Mouse (Mus musculus) forebrain, embryonic 14.5 days (tissue): ENCODE measurements around the gene Casq2. TPM values are rescaled to one million over a fixed set of nuclear protein-coding genes. Genes with fewer than 3 reads are reported as not detected.

Experiments used
- ATAC-seq: fragments of 200-750 bp; cut with Nextera tagmentation; 2 replicates; pipeline ENCODE4 v1.8.0; 2017; ENCODE audit warnings: mild to moderate bottlenecking, moderate library complexity
- DNase-seq: peaks from one replicate; pipeline ENCODE4 v3.0.0-alpha.2; 2015; ENCODE audit warnings: low spot score
- H3K27ac ChIP-seq: fragments of 300-500 bp; sonication (generic); 2 replicates; pipeline ENCODE4 v1.5.1; 2014; ENCODE audit warnings: low read depth, mild to moderate bottlenecking, control low read depth, low read length, moderate library complexity
- H3K27me3 ChIP-seq: fragments of 300-500 bp; sonication (generic); replicated peaks from 2 replicates; pipeline ENCODE4 v1.6.1; 2014; ENCODE audit warnings: low read length, control low read depth, mixed read lengths; ENCODE audit not compliant: control insufficient read depth, insufficient read depth
- H3K36me3 ChIP-seq: fragments of 300-500 bp; sonication (generic); 2 replicates; pipeline ENCODE4 v1.6.1; 2014; ENCODE audit warnings: low read length, control low read depth; ENCODE audit not compliant: control insufficient read depth, insufficient read depth
- H3K4me1 ChIP-seq: fragments of 300-500 bp; sonication (generic); 2 replicates; pipeline ENCODE4 v1.6.1; 2014; ENCODE audit warnings: antibody characterized with exemption, low read length, control low read depth; ENCODE audit not compliant: control insufficient read depth, insufficient read depth
- H3K4me2 ChIP-seq: fragments of 300-500 bp; sonication (generic); 2 replicates; pipeline ENCODE4 v1.6.1; 2014; ENCODE audit warnings: mild to moderate bottlenecking, control low read depth, low read length
- H3K4me3 ChIP-seq: fragments of 300-500 bp; sonication (generic); 2 replicates; pipeline ENCODE4 v1.5.1; 2014; ENCODE audit warnings: low read depth, low read length, control low read depth
- H3K9ac ChIP-seq: fragments of 300-500 bp; sonication (generic); 2 replicates; pipeline ENCODE4 v1.6.1; 2014; ENCODE audit warnings: mild to moderate bottlenecking, low read length, control low read depth, moderate library complexity
- H3K9me3 ChIP-seq: fragments of 300-500 bp; sonication (generic); replicated peaks from 2 replicates; pipeline ENCODE4 v1.6.1; 2016; ENCODE audit warnings: low read length, control low read depth, mixed read lengths; ENCODE audit not compliant: control insufficient read depth
- WGBS: fragments of 180-500 bp; shearing (Covaris S2); extraction: QIAGEN DNeasy Blood & Tissue Kit; methylation state at CpG from one replicate; pipeline ENCODE4 v1.1.7; 2014; 5-methylcytosine and 5-hydroxymethylcytosine counted together
- polyA plus RNA-seq: library from polyadenylated mRNA; unstranded; fragments of >200 nt; fragmentation: Nextera tagmentation; extraction: Ambion mirVana; gene quantifications from 2 replicates; pipeline ENCODE4 v1.2.1, GENCODE M21; 2014

Casq2 gene
- polyA plus RNA-seq, 1 experiment from 2014 or later: 0.48 TPM

DNA sequence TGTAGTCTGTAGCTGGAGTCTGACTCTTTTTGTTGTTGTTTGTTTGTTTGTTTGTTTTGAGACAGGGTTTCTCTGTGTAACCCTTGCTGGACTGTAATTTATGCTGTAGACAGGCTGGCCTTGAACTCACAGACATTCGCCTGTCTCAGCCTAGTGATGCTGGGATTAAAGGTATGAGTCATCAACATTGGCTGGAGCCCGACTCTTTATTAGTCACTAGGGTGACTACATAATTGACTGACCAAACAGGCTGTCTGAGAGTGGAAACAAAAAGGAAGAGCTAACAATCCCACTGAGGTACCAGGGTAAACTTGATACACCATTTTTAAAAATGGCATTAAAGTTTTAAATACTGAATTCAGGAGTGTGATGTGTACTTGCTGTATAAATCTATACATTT lies 96.4 kb downstream of the Casq2 start:
- no peaks in the 10 kb centered on the region for H3K9me3 ChIP-seq

DNA sequence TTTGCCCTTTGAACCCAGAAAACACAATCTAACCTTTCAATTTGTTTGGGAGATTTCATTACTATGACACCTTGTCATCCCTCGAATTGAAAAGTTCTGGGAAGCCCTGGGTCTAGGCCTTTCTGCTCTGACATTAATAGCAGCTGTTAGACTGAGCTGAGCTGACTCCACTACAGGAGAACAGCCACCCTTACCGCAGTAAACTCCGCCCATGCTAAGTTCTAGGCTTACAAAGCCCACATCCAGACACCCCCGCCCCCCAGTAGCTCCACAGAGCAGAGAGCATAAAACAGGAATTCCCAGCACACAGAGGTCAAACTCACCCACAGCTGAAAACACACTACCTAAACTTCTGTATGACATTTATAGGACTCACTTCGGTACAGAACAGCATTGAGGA lies 98.5 kb downstream of the Casq2 start:
- Histone ChIP-seq H3K36me3 (no peaks in the 10 kb centered on the region), H3K4me1 (peaks cover 6% of the 10 kb centered on the region; the same call in 1 of the 2 replicates), H3K9me3 (no peaks in the 10 kb centered on the region), H3K9ac (no peak overlapping the region), H3K4me3 (no peak overlapping the region), H3K27ac (no peak overlapping the region), H3K4me2 (no peak overlapping the region), H3K27me3 (no peaks in the 10 kb centered on the region)
- 84% methylated on average over 5 of the region's 5 CpGs for WGBS
- DNase-seq (no peak), ATAC-seq (no peak)

More for the DNA sequence above, 96.4 kb downstream of the Casq2 start:
- WGBS: 82% methylated on average over 2 of the region's 2 CpGs
- H3K9ac ChIP-seq: no peak overlapping the region
- no peaks in the 10 kb centered on the region for H3K4me1 ChIP-seq
- ATAC-seq: no peak
- H3K27me3 ChIP-seq: no peaks in the 10 kb centered on the region
- no peak overlapping the region for H3K4me3 ChIP-seq
- no peak for DNase-seq
- no peaks in the 10 kb centered on the region for H3K36me3 ChIP-seq
- H3K4me2 ChIP-seq: no peak overlapping the region
- H3K27ac ChIP-seq: no peak overlapping the region

GRCm38 (mm10) chr3:102187401-102187800 lies 101.2 kb downstream of the Casq2 start:
- H3K9ac ChIP-seq: no peak overlapping the region
- WGBS: 88% methylated on average over 4 of the region's 4 CpGs
- ATAC-seq (no peak), DNase-seq (no peak)
- peaks cover 7% of the 10 kb centered on the region; the same call in 1 of the 2 replicates for H3K27me3 ChIP-seq
- H3K4me2 ChIP-seq: no peak overlapping the region
- peaks cover 6% of the 10 kb centered on the region; the same call in 1 of the 2 replicates for H3K4me1 ChIP-seq
- H3K27ac ChIP-seq: no peak overlapping the region
- no peaks in the 10 kb centered on the region for H3K9me3 ChIP-seq
- H3K4me3 ChIP-seq: no peak overlapping the region
- H3K36me3 ChIP-seq: no peaks in the 10 kb centered on the region

DNA sequence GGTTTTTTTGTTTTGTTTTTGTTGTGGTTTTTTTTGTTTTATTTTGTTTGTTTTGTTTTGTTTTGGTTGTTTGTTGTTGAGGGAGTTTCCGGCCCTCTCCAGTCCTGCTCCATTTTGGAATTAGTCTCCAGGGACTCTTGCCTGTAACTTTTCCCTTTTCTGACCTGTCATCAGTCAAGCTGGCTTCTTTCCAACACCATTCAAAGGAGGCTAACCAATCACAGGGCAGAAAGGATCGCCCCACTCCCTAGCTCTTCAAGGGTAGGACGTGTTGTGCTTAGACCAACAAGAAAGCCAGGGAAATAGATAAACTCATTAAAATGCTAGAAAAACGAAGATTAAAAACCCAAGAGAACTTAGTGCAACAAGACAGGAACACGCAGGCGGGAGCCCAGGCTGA lies 102.8 kb downstream of the Casq2 start:
- H3K4me1 ChIP-seq: peaks cover 9% of the 10 kb centered on the region
- ATAC-seq (peak; percentile 40; the same call in 1 of the 2 replicates), DNase-seq (peak; percentile 50)
- H3K4me3 ChIP-seq: no peak overlapping the region
- H3K9ac ChIP-seq: no peak overlapping the region
- H3K27me3 ChIP-seq: peaks cover 11% of the 10 kb centered on the region; the same call in 1 of the 2 replicates
- H3K4me2 ChIP-seq: 0 out of 2 replicates have a peak overlapping the region, but pooled peaks have one; percentile 9
- WGBS: 7% methylated on average over 6 of the region's 6 CpGs
- no peak overlapping the region for H3K27ac ChIP-seq
- no peaks in the 10 kb centered on the region for H3K36me3 ChIP-seq
- no peaks in the 10 kb centered on the region for H3K9me3 ChIP-seq

DNA sequence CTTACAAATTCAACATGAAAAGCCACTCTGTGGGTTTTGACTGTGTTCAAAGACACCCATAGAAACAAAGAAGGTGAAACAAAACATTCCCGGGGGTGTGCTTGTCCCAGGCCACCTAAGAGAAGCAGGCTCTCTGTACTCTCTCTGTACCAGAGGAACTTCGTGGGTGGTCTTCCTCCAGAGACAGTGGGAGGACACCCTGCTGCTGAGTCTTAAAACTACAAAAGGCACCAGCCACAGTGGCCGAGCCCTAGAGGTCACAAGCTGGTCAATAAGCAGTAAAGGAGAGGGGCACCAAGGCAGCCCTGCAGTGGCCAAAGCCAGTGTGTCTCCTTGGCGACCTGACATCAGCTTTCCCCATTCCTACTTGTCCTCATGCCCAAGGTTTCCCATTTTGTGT lies 103.8 kb downstream of the Casq2 start:
- H3K9ac ChIP-seq: no peak overlapping the region
- WGBS: 3% methylated on average over 4 of the region's 4 CpGs
- peaks cover 11% of the 10 kb centered on the region; the same call in 1 of the 2 replicates for H3K27me3 ChIP-seq
- ATAC-seq: no peak
- no peak overlapping the region for H3K4me3 ChIP-seq
- H3K4me1 ChIP-seq: peaks cover 14% of the 10 kb centered on the region
- H3K36me3 ChIP-seq: no peaks in the 10 kb centered on the region
- H3K9me3 ChIP-seq: no peaks in the 10 kb centered on the region
- H3K27ac ChIP-seq: no peak overlapping the region
- H3K4me2 ChIP-seq: no peak overlapping the region
- DNase-seq: no peak

GRCm38 (mm10) chr3:102190642-102191041 lies 104.4 kb downstream of the Casq2 start:
- no peaks in the 10 kb centered on the region for H3K9me3 ChIP-seq
- no peak overlapping the region for H3K4me2 ChIP-seq
- H3K27ac ChIP-seq: no peak overlapping the region
- peaks cover 14% of the 10 kb centered on the region for H3K4me1 ChIP-seq
- H3K9ac ChIP-seq: no peak overlapping the region
- ATAC-seq: no peak
- no peak for DNase-seq
- H3K36me3 ChIP-seq: no peaks in the 10 kb centered on the region
- no peak overlapping the region for H3K4me3 ChIP-seq
- peaks cover 11% of the 10 kb centered on the region; the same call in 1 of the 2 replicates for H3K27me3 ChIP-seq

DNA sequence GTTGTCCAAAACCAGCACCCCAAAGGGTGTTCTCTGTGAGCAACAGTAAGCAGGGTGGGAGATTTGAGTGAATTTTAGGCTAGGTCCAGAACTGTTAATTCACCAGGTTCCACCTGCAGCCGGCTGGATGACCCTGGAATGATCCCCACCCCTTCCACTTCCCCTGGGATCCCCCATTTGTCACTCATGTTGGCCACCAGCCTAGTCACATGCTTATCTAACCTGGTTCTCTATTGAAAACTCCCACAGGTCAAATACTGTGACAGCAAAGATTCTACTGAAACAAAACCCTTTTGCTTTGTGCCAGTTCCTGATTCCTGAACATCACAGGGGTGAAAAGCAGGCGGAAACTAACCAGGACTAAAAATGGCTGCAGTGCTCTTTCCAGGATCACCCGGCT lies 105.4 kb downstream of the Casq2 start:
- Histone ChIP-seq H3K27me3 (peaks cover 13% of the 10 kb centered on the region), H3K4me1 (peaks cover 14% of the 10 kb centered on the region)
- ATAC-seq: no peak

DNA sequence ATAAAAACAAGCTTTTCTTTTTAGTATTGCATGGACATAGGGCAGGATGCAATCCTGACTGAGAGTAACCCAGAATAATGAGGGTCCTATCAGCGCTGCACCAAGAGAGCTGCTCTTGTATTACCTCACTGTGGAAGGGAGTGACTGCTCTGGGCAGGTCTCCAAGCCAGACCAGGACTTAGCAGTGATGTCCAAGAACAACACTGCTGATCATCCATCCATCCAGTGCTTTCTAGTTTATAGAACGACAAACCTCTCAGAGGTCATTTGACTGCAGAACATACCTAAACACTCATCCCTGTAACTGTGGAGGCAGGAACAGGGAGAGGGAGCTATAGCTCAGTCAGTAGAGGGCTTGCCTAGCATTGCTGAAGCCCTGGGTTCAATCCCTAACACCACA lies 106.4 kb downstream of the Casq2 start:
- Histone ChIP-seq H3K9ac (no peak overlapping the region), H3K9me3 (no peaks in the 10 kb centered on the region), H3K4me2 (no peak overlapping the region), H3K4me3 (no peak overlapping the region), H3K27me3 (peaks cover 17% of the 10 kb centered on the region), H3K4me1 (peaks cover 14% of the 10 kb centered on the region), H3K27ac (no peak overlapping the region), H3K36me3 (no peaks in the 10 kb centered on the region)
- no peak for ATAC-seq
- DNase-seq: no peak
- 80% methylated on average over 2 of the region's 2 CpGs for WGBS

More for the DNA sequence above, 105.4 kb downstream of the Casq2 start:
- Histone ChIP-seq H3K4me3 (no peak overlapping the region), H3K9me3 (no peaks in the 10 kb centered on the region), H3K27ac (no peak overlapping the region), H3K36me3 (no peaks in the 10 kb centered on the region), H3K9ac (no peak overlapping the region), H3K4me2 (no peak overlapping the region)
- DNase-seq: no peak
- WGBS: 91% methylated on average over 3 of the region's 3 CpGs

- H3K4me1 ChIP-seq: peaks cover 14% of the 10 kb centered on the region
- H3K4me2 ChIP-seq: peak overlapping the region; percentile 35; the same call in 1 of the 2 replicates
- no peak; the same call in 1 of the 2 replicates for ATAC-seq
- H3K9ac ChIP-seq: no peak overlapping the region; the same call in 1 of the 2 replicates
- H3K9me3 ChIP-seq: no peaks in the 10 kb centered on the region
- no peak overlapping the region for H3K4me3 ChIP-seq
- DNase-seq: peak; percentile 30
- H3K27ac ChIP-seq: peak overlapping the region; percentile 3; the same call in 1 of the 2 replicates
- WGBS: 3% methylated on average over 20 of the region's 20 CpGs
- H3K27me3 ChIP-seq: peaks cover 22% of the 10 kb centered on the region
- no peaks in the 10 kb centered on the region for H3K36me3 ChIP-seq
Observed at GRCm38 (mm10) chr3:102193488-102194290, 107.5 kb downstream of the Casq2 start.
